Mouse (Mus musculus) liver, embryonic 14.5 days (tissue): Measurements from ENCODE around the gene R3hdm2. TPM values are rescaled to one million over a fixed set of nuclear protein-coding genes. Genes with fewer than 3 reads are reported as not detected.

ENCODE experiments used
- ATAC-seq: fragments of 200-750 bp; cut with Nextera tagmentation; 2 replicates; pipeline ENCODE4 v1.8.0; 2017; ENCODE audit warnings: moderate number of reproducible peaks, mild to moderate bottlenecking, moderate library complexity; ENCODE audit not compliant: insufficient read depth
- DNase-seq, 3 experiments: peaks; one replicate each; pipeline ENCODE4 v3.0.0-alpha.2; 2012 to 2013; ENCODE audit warnings: low read depth in 3 of 3, low spot score in 3 of 3
- H3K27ac ChIP-seq: fragments of 300-500 bp; sonication (generic); 2 replicates; pipeline ENCODE4 v1.5.1; 2014; ENCODE audit warnings: moderate library complexity, mild to moderate bottlenecking, control low read depth, inconsistent platforms
- H3K27me3 ChIP-seq: fragments of 300-500 bp; sonication (generic); 2 replicates; pipeline ENCODE4 v1.6.1; 2014; ENCODE audit warnings: mild to moderate bottlenecking, low read length, moderate library complexity; ENCODE audit not compliant: control insufficient read depth, insufficient read depth
- H3K36me3 ChIP-seq: fragments of 300-500 bp; sonication (generic); replicated peaks from 2 replicates; pipeline ENCODE4 v1.6.1; 2014; ENCODE audit warnings: low read depth; ENCODE audit not compliant: control insufficient read depth, insufficient read depth
- H3K4me1 ChIP-seq, 2 experiments: fragments of 200-500 bp in 1 of 2; fragments of 300-500 bp in 1 of 2; sonication (generic) in 1 of 2; replicated peaks; 2 replicates each; pipeline ENCODE4 v1.6.1; 2012 to 2014; ENCODE audit warnings: antibody characterized with exemption in 1 of 2, inconsistent platforms in 1 of 2, low read length in 1 of 2; ENCODE audit not compliant: control insufficient read depth in 2 of 2, insufficient read depth in 2 of 2
- H3K4me2 ChIP-seq: fragments of 300-500 bp; sonication (generic); 2 replicates; pipeline ENCODE4 v1.6.1; 2014; ENCODE audit warnings: low read depth, mild to moderate bottlenecking, control low read depth, moderate library complexity
- H3K4me3 ChIP-seq, 2 experiments: fragments of 200-500 bp in 1 of 2; fragments of 300-500 bp in 1 of 2; sonication (generic) in 1 of 2; 2 replicates each; pipeline ENCODE4 v1.5.1; 2012 to 2014; ENCODE audit warnings: low read depth in 2 of 2, low read length in 2 of 2, mild to moderate bottlenecking in 2 of 2, control low read depth in 1 of 2, inconsistent platforms in 1 of 2, moderate library complexity in 1 of 2; ENCODE audit not compliant: insufficient read depth in 1 of 2
- H3K9ac ChIP-seq: fragments of 300-500 bp; sonication (generic); replicated peaks from 2 replicates; pipeline ENCODE4 v1.6.1; 2014; ENCODE audit warnings: mild to moderate bottlenecking, control low read depth, moderate library complexity
- H3K9me3 ChIP-seq: fragments of 300-500 bp; sonication (generic); 2 replicates; pipeline ENCODE4 v1.6.1; 2016; ENCODE audit warnings: low read length, mixed read lengths; ENCODE audit not compliant: control insufficient read depth
- CTCF ChIP-seq: IDR thresholded peaks from 2 replicates; pipeline ENCODE4 v1.5.1; 2016; ENCODE audit warnings: antibody characterized with exemption, low read depth, control low read depth
- EP300 ChIP-seq: IDR thresholded peaks from 2 replicates; pipeline ENCODE4 v1.6.1; 2016; ENCODE audit warnings: antibody characterized with exemption, low read depth
- WGBS: fragments of 180-500 bp; shearing (Covaris S2); extraction: QIAGEN DNeasy Blood & Tissue Kit; methylation state at CpG from one replicate; pipeline ENCODE4 v1.1.7; 2014; ENCODE audit not compliant: insufficient replicate concordance; 5-methylcytosine and 5-hydroxymethylcytosine counted together
- polyA plus RNA-seq, 2 experiments: library from polyadenylated mRNA; depleted of rRNA in 1 of 2; stranded (reverse) in 1 of 2; unstranded in 1 of 2; fragments of >200 nt; fragmentation: Nextera tagmentation in 1 of 2; extraction: Ambion mirVana in 1 of 2; gene quantifications; 2 replicates each; pipeline versions ENCODE4 v1.2.1 to v1.2.3; 2012 to 2014

The R3hdm2 gene
- polyA plus RNA-seq, 2 experiments: 9.0 to 10.9 TPM

DNA sequence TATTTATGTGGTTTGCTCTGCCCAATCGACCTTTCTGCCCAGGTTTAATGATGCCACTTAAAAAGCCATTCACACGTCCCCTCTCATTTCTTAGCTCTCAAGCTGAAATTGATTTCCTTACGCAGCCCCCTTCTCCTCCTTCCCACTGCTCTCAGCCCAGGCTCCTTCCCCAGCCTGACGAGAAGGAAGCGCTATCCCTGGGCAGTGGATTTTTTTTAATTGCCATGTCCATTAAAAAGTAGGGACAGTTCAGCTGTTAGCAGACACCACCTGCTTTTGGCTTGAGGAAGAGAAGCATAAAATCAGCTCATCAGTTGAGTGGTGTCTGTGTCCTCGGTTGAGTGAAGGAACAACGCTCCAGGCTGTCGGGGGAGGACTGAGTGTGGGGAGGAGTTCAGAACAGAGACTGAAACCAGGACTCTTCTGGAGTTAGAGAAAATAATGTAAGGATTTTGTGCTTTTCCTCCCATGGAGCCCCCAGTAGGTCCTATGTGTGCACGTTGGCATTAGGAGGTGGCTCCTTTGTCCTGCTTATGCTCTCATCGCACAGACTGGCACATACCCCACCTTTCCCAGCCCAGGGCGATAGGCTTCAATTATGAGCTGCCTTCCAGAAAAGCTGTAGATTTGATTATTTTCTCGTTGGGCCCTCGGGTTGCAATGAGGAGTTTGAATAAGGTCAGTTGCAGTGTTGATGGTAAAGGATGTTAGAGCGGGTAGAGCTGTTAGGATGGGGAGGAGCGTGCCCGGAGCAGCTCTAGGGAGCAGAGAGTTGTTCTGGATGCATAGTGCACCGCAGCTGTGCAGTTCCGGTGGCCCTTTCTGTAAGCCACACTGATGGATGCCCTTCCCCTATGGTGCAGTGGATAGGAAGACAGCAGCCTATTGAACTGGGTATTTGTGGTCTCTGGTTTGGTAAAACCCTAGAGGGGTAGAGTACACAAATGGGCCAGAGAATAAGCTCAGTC is 110.3 kb downstream of the R3hdm2 start:
- Histone ChIP-seq H3K4me2 (no peak overlapping the region), H3K9ac (no peak overlapping the region), H3K4me1 (no peaks in the 10 kb centered on the region), H3K9me3 (no peaks in the 10 kb centered on the region), H3K27ac (no peak overlapping the region), H3K27me3 (no peaks in the 10 kb centered on the region), H3K36me3 (peaks cover 10% of the 10 kb centered on the region), H3K4me3 (no peak overlapping the region)
- ATAC-seq (no peak), DNase-seq (no peak)
- 79% methylated on average over 18 of the region's 18 CpGs for WGBS
- TF ChIP-seq CTCF (no peak), EP300 (no peak)

DNA sequence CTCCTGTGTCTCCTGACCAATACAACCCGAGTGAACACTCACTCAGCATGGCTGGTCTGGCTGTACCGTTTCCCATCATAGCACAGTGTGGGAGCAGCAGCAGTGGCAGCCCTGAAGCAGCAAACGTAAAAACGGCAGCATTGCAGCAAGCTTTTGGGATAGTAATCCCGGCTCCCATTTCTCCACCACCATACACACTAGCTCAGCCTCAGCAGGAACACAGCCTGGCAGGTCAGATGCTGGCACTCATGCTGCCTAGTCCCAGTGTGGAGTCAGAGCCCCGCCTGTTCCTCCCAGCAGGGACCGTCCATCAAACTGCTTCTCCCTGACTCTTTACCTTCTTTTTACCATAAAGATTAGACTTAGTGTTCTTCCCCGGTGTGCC is 111.0 kb downstream of the R3hdm2 start:
- Histone ChIP-seq H3K27me3 (no peaks in the 10 kb centered on the region), H3K4me3 (no peak overlapping the region), H3K4me1 (no peaks in the 10 kb centered on the region), H3K9me3 (no peaks in the 10 kb centered on the region), H3K9ac (no peak overlapping the region), H3K36me3 (peaks cover 11% of the 10 kb centered on the region), H3K27ac (no peak overlapping the region), H3K4me2 (no peak overlapping the region)
- ATAC-seq (no peak), DNase-seq (no peak)
- no peak for TF ChIP-seq CTCF
- TF ChIP-seq EP300: no peak
- WGBS: 74% methylated on average over 8 of the region's 8 CpGs

DNA sequence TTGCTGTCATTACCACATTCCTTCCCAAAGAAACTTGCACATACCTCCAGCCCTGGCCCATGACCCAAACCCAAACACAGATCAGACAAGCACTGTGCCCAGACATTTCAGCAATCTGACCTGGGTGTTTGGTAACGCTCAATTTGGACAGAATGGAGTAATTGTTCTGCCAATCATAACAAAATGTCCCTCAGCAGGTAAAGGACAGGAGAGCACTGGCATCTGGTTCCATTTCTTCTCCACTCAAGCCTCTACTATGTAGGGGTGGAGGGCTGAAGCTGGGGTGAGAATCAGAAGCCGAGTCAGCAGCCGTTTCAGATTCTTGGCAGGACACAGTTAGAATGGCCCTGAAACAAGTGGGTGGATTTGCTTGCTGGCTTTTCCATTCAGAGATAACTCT is 112.0 kb downstream of the R3hdm2 start:
- TF ChIP-seq CTCF: no peak
- DNase-seq (no peak), ATAC-seq (no peak)
- no peak overlapping the region for H3K4me2 ChIP-seq
- 81% methylated on average over 3 of the region's 3 CpGs for WGBS
- H3K4me3 ChIP-seq: no peak overlapping the region
- peaks cover 13% of the 10 kb centered on the region for H3K36me3 ChIP-seq
- no peaks in the 10 kb centered on the region for H3K4me1 ChIP-seq
- H3K9ac ChIP-seq: no peak overlapping the region
- H3K27me3 ChIP-seq: no peaks in the 10 kb centered on the region
- no peak overlapping the region for H3K27ac ChIP-seq
- H3K9me3 ChIP-seq: no peaks in the 10 kb centered on the region

DNA sequence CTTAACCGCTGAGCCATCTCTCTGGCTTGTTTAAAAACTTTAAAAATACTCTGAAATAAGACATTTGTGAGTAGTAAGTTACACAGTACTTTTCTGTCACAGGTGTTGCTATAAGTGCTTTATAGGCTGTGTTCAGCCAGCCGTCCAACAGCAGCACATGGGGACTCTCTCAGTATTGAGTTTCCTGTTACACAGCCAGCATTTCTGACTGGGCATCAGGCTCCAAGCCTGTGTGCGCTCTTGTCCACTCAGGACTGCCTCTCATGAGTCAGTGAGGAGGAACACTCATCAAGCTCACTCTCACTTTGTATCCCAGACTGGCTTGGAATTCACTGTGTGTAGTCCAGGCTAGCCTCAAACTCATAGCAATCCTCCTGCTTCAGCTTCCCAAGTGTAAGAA is 116.0 kb downstream of the R3hdm2 start:
- no peak overlapping the region for H3K27ac ChIP-seq
- no peak for DNase-seq
- H3K27me3 ChIP-seq: no peaks in the 10 kb centered on the region
- 77% methylated on average over 3 of the region's 3 CpGs for WGBS
- no peak overlapping the region for H3K4me3 ChIP-seq
- peaks cover 13% of the 10 kb centered on the region; the same call in 1 of the 2 replicates for H3K36me3 ChIP-seq
- ATAC-seq: no peak
- no peak for TF ChIP-seq CTCF
- TF ChIP-seq EP300: no peak
- no peak overlapping the region for H3K9ac ChIP-seq
- H3K4me2 ChIP-seq: no peak overlapping the region
- H3K4me1 ChIP-seq: no peaks in the 10 kb centered on the region
- H3K9me3 ChIP-seq: no peaks in the 10 kb centered on the region

DNA sequence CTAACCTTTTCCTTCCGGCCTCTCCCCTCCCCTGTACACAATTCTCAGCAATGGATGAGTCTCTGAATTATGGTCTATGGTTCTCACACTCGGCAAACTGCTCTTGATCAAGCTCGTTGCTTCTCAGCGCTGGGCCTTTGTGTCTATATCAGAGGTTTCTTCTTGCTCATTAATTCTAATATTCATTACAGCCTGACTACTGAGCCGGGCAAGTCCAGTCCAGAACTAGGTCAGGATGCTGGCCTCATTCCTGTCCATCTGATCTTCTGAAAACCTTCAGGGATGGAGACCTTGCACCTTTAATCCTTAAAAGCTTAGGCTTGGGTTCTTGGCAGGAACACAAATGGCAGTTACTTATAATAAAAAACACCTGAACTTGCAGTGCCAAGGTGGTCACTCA is 119.4 kb downstream of the R3hdm2 start:
- 74% methylated on average over 5 of the region's 5 CpGs for WGBS
- ATAC-seq: no peak
- no peak overlapping the region for H3K27ac ChIP-seq
- H3K4me2 ChIP-seq: no peak overlapping the region
- H3K4me1 ChIP-seq: no peaks in the 10 kb centered on the region
- no peak for DNase-seq
- TF ChIP-seq CTCF (no peak), EP300 (no peak)
- no peak overlapping the region for H3K4me3 ChIP-seq
- no peak overlapping the region for H3K9ac ChIP-seq
- no peaks in the 10 kb centered on the region for H3K9me3 ChIP-seq
- H3K27me3 ChIP-seq: no peaks in the 10 kb centered on the region
- H3K36me3 ChIP-seq: peaks cover 4% of the 10 kb centered on the region; the same call in 1 of the 2 replicates
